Mouse (Mus musculus): ENCODE data around the gene Galnt2.

Galnt2 gene

DNA sequence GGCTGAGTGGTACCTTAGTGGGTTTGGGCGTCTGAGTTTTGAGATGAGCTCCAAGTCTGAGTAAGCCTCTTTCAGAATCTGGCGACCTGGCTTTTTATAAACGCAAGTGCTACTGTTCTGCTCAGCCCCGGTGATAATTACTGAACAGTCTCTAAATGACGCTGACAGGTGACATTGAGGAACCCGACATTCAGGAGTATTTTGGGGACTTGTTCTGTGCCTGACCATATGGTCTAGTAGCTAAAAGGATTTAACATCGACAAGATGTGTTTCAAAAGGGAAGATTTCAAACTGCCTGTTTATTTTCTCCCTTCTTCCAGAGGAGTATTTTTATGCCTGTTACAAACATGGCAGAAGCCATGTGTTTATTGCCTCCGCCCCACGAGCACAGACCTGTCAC is 61.8 kb downstream of the Galnt2 start:
- no peak for DNase-seq (ENCODE audit: low spot score)

- no peak for DNase-seq (ENCODE audit: low spot score)
Observed at GRCm38 (mm10) chr8:124294425-124294824, 63.2 kb downstream of the Galnt2 start.

DNA sequence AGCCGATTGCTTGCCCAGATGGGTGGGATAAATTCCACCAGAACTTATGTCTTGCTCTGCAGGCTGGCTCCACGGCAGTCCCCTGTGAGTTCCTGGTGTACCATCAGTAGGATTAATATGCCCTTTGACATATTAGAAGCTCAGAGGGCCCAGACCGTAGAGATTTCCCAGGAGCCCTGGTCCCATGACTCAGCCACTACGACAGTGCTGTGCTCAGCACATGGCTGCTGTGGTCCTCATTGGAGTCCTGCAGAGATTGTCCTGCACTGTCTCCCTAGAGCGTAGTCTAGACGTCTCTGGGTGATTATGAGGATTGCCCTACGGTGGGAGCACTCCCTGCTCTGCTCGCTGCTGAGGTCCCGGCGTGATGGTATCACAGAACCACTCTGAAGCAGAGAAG is 63.7 kb downstream of the Galnt2 start:
- no peak for DNase-seq (ENCODE audit: low spot score)

DNA sequence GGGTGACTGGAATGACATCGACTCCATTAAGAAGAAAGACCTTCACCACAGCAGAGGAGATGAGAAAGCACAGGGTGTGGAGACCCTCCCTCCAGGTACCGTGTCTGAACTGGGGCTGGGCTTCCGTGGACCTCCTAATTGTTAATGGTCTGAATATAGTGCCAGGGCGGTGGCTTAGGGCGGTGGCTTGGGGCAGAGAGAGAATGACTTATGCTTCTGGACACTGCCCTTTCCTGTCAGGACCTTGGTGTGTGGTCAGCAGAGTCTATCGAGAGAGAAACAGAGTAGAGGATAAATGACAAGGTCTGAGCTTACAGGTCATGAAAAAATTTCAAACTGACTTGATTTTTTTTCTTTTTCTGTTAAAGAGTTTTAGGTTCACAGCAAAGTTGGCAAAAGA is 64.2 kb downstream of the Galnt2 start:
- DNase-seq (ENCODE audit: low spot score) = no peak

DNA sequence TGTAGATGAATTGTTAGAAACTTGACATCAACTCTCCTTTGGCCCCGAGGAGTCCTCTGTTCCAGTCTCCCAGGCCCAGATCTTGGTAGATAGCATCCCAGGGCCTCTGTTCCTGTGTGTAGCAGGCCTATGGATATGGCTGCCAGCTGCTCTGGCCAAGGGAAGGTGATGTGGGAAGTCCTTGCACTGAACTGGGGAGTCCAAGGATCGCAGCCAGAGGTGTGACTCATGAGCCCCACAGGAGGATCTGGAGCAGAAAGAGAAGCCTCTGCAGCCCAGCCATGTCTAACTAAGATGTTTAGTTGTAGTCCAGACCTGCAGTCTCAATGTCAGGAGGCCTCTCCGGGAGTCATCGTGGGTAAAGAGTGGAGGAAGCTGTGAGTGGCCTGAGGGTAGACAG is 70.3 kb downstream of the Galnt2 start:
- no peak for DNase-seq (ENCODE audit: low spot score)

DNA sequence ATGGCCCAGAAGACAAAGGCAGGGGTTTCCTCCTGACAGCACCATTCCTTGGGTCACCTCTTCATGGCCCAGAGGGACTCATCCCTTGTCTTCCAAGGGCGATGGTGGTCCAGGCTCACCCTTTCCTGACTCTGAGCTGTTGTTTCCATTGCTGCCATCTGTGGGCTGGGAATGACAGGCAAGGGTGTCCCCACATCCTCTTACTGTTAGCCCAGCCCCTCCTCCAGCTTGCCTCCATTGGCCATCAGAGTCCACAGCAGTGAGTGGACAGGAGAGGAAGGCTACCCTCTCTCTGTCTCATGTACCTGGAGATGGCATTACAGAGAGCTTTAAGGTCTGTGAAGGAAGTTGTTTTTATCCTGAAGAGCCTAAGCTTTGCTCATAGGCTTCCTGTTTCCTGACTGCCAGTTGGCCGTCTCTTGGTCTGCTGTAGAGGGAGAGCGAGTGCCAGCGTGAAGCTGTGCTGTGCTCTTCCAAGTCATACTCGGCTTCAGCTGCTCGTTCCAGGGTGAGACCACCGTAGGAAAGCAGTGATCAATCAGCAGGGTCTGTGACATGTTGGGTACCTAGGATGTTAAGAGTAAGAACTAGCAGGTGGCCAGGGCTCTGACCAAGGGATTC is 70.9 kb downstream of the Galnt2 start:
- no peak for DNase-seq (ENCODE audit: low spot score)

- DNase-seq (ENCODE audit: low spot score) = no peak
Observed at GRCm38 (mm10) chr8:124303211-124303902, 72.2 kb downstream of the Galnt2 start.

DNA sequence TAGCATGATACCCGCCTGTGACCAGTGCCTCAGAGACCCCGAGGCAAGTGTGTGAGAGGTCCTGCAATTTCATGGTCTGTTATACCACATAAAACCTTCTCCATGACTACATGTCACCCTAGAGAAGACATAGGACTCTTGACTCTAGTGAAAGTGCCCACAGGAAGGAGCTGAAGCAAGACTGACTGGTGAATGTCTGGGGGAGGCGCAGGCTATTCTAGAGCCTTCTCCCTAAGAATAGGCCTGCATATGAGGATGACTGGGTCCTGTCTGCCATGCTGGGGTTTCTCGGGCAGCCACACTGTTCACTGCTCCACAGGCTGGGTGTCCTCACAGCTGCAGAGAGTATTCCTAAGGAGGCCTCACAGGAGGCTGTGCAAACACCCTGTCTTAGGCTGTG is 73.0 kb downstream of the Galnt2 start:
- no peak for DNase-seq (ENCODE audit: low spot score)

- no peak for DNase-seq (ENCODE audit: low spot score)
Observed at GRCm38 (mm10) chr8:124306574-124306973, 75.4 kb downstream of the Galnt2 start.

- no peak for DNase-seq (ENCODE audit: low spot score)
Observed at GRCm38 (mm10) chr8:124307700-124308099, 76.5 kb downstream of the Galnt2 start.

- DNase-seq (ENCODE audit: low spot score) = no peak
Observed at GRCm38 (mm10) chr8:124310509-124310908, 79.3 kb downstream of the Galnt2 start.

DNA sequence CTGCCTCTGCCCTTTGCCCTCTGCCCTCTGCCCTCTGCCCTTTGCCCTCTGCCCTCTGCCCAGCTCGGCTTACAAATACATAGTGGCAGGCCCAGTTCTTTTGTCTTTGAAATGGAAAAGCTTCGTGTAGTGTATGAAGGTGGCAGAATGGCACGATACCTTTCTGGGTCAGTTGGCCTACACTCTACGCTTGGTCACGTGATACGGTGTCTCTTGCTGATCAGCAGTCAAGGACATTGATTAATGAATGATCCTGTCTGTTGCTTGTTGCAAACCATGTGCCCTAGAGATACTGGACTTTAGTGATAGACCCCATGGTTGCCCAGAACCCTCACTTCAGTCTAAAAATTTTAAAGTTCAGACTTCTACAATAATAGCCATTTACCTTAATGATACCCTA is 79.9 kb downstream of the Galnt2 start:
- DNase-seq (ENCODE audit: low spot score) = no peak

- DNase-seq (ENCODE audit: low spot score) = no peak
Observed at GRCm38 (mm10) chr8:124311723-124312122, 80.5 kb downstream of the Galnt2 start.

DNA sequence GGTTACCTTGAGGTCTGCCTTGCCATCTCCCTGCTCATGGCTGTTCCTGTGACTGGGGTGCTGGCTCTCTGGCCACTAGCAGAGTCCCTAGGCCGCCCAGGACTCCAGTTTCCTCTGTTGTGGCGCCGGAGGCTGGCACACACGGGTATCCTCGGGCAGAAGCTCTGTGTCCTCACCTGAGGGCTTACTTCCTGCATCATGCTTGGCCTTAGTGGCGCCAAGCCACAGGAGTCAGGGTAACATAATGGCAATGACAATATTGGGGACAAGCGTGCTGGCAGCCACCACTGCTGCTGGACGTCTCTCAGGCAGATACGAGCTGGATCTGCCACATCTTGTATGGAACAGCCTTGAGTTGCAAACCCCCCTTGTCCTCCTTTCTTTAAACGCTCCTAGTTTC is 81.0 kb downstream of the Galnt2 start:
- DNase-seq (ENCODE audit: low spot score) = no peak

GRCm38 (mm10) chr8:124314803-124315202 is 83.6 kb downstream of the Galnt2 start:
- DNase-seq (ENCODE audit: low spot score) = peak; percentile 68

- DNase-seq (ENCODE audit: low spot score) = no peak
Observed at GRCm38 (mm10) chr8:124316466-124317136, 85.4 kb downstream of the Galnt2 start.

DNA sequence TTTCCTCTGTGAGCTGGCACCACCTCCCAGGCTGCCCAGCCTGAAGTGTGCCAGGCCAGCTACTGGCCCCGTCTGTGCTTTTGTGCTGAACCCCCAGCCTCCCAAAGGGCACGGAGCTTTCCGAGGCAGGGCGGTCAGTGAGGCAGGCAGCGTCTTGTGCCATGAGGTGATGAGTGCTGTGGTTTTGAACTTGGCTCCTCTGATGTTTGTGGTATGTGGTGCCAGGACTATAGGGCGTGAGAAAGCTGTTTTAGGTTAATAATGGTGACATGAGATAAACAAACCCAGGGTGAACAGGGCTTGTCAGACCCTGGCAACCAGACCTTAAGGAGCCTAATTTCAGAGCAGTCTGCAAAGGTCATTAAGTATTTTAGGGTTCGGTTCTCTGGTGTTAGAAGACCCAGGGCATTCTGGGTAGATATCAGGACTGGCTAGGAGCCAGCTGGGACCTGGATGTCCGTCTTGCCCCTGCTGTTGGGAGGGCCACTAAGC is 86.0 kb downstream of the Galnt2 start:
- DNase-seq (ENCODE audit: low spot score) = no peak

DNA sequence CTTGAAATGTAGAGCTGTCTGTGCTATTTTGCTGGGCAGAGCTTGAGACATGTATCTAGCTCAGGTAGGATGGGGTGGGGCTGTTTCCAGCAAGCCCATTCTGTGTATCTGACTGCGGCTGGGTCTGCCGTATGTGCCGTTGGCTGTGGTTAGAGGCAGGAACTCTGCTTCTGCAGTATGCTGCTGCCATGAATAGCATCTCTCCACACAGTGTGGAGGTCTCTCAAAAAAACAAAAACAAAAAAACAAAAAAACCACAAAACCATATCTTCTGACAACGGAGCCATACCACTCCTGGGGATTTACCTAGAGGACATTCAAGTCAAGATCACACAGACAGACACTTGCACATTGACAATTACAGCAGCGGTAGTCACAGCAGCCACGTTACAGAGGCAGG is 86.6 kb downstream of the Galnt2 start:
- DNase-seq (ENCODE audit: low spot score) = no peak

GRCm38 (mm10) chr8:124318612-124319315 is 87.6 kb downstream of the Galnt2 start:
- DNase-seq (ENCODE audit: low spot score) = no peak

GRCm38 (mm10) chr8:124319316-124319652 is 88.1 kb downstream of the Galnt2 start:
- DNase-seq (ENCODE audit: low spot score) = no peak

- DNase-seq (ENCODE audit: low spot score) = no peak
Observed at GRCm38 (mm10) chr8:124321227-124321840, 90.1 kb downstream of the Galnt2 start.

GRCm38 (mm10) chr8:124323356-124323755 is 92.2 kb downstream of the Galnt2 start:
- DNase-seq (ENCODE audit: low spot score) = no peak
